ENCODE assay signal across 21 mouse cellular contexts in genomic region chr1:110400051-110400450, GRCm38 (mm10).
A peak's percentile ranks its signal among the peaks of the same experiment; 100 is the strongest.
DNase-seq lines count a peak whose midpoint lies in the region; ATAC-seq and TF ChIP-seq lines count a peak whose summit lies in the region.
"Had no signal": no experiment of that assay in that cellular context is flagged by ENCODE, and none has a peak within 500 bp of the region (broad histone marks: within the 10 kb centered on the region; RNA-seq: fewer than 3 reads in every experiment).

No protein-coding gene starts in this region.

- no peak for TF ChIP-seq CTCF in forebrain, postnatal 0 days (IDR thresholded peaks at IDR 0.05; ENCODE audit: low read depth)
- no peak for TF ChIP-seq CTCF in lung, embryonic 14.5 days (IDR thresholded peaks at IDR 0.05; ENCODE audit: low read depth)
- no peak for TF ChIP-seq CTCF in lung, adult 2 months (IDR thresholded peaks at IDR 0.05; ENCODE audit: insufficient read depth, low read length)

- H3K4me3 ChIP-seq in forebrain, postnatal 0 days (ENCODE audit: low read depth, low read length), result no peak overlapping the region
- no peak overlapping the region for H3K4me3 ChIP-seq in forebrain, embryonic 11.5 days (ENCODE audit: low read depth, low read length)
- no peak overlapping the region for H3K4me3 ChIP-seq in lung, embryonic 14.5 days (ENCODE audit: low read depth, low read length)
- no peak overlapping the region for H3K4me3 ChIP-seq in lung, adult 2 months (replicated peaks; ENCODE audit: extremely low read depth, low read depth, low read length)
- H3K4me3 ChIP-seq: hindbrain, embryonic 12.5 days; liver, embryonic 15.5 days; stomach, embryonic 15.5 days had no signal

- 57% methylated on average over 2 of the region's 2 CpGs for WGBS in forebrain, postnatal 0 days
- WGBS in forebrain, embryonic 11.5 days, result 88% methylated on average over 2 of the region's 2 CpGs
- WGBS in lung, embryonic 14.5 days, result 75% methylated on average over 2 of the region's 2 CpGs
- 60% methylated on average over 2 of the region's 2 CpGs for WGBS in lung, adult 2 months

- DNase-seq in cerebellum, postnatal 14 days, result peak; percentile 88 to 89
- no peak for DNase-seq in cerebellum, adult 9-10 months
- peak; percentile 31 for DNase-seq in forebrain, postnatal 0 days
- no peak for DNase-seq in forebrain, embryonic 11.5 days (ENCODE audit: low spot score)
- DNase-seq in lung, embryonic 14.5 days, result peak; percentile 9
- DNase-seq in lung, adult 2 months, result no peak
- peak; percentile 27 for DNase-seq in brain, adult 2 months (ENCODE audit: low read depth, low spot score)
- DNase-seq in ovary, postnatal 14 days (ENCODE audit: low spot score), result no peak
- DNase-seq: kidney, adult 18-20 months; kidney, postnatal 4 days; liver; right cerebral cortex, postnatal 25 days; thymus, postnatal 25 days had no signal

- H3K27me3 ChIP-seq in forebrain, postnatal 0 days (ENCODE audit: insufficient read depth, low read length), result no peaks in the 10 kb centered on the region
- no peaks in the 10 kb centered on the region for H3K27me3 ChIP-seq in forebrain, embryonic 11.5 days (ENCODE audit: control insufficient read depth, insufficient read depth, low read length)
- no peaks in the 10 kb centered on the region for H3K27me3 ChIP-seq in lung, embryonic 14.5 days (ENCODE audit: insufficient read depth, low read length)
- H3K27me3 ChIP-seq: hindbrain, embryonic 12.5 days; liver, embryonic 15.5 days; stomach, embryonic 15.5 days had no signal

- no peaks in the 10 kb centered on the region for H3K36me3 ChIP-seq in forebrain, postnatal 0 days (ENCODE audit: insufficient read depth)
- H3K36me3 ChIP-seq in forebrain, embryonic 11.5 days (ENCODE audit: control insufficient read depth, insufficient read depth, low read length), result no peaks in the 10 kb centered on the region
- H3K36me3 ChIP-seq in lung, embryonic 14.5 days (ENCODE audit: insufficient read depth), result no peaks in the 10 kb centered on the region
- H3K36me3 ChIP-seq: hindbrain, embryonic 12.5 days; liver, embryonic 15.5 days; stomach, embryonic 15.5 days had no signal

- H3K9ac ChIP-seq in forebrain, postnatal 0 days, result no peak overlapping the region
- no peak overlapping the region for H3K9ac ChIP-seq in forebrain, embryonic 11.5 days (ENCODE audit: low read length)
- no peak overlapping the region for H3K9ac ChIP-seq in lung, embryonic 14.5 days
- H3K9ac ChIP-seq: hindbrain, embryonic 12.5 days; liver, embryonic 15.5 days; stomach, embryonic 15.5 days had no signal

- no peak for TF ChIP-seq POLR2A in lung, adult 2 months (IDR thresholded peaks at IDR 0.05; ENCODE audit: borderline replicate concordance, extremely low read depth, low read depth, low read length)

- no peak overlapping the region for H3K4me2 ChIP-seq in forebrain, postnatal 0 days (ENCODE audit: low read depth)
- no peak overlapping the region for H3K4me2 ChIP-seq in forebrain, embryonic 11.5 days (ENCODE audit: low read depth, low read length, severe bottlenecking)
- H3K4me2 ChIP-seq in lung, embryonic 14.5 days, result no peak overlapping the region
- H3K4me2 ChIP-seq: hindbrain, embryonic 12.5 days; liver, embryonic 15.5 days; stomach, embryonic 15.5 days had no signal

- no peaks in the 10 kb centered on the region for H3K9me3 ChIP-seq in forebrain, postnatal 0 days (ENCODE audit: low read length)
- H3K9me3 ChIP-seq in forebrain, embryonic 11.5 days (ENCODE audit: control insufficient read depth, low read length), result no peaks in the 10 kb centered on the region
- H3K9me3 ChIP-seq in lung, embryonic 14.5 days (ENCODE audit: low read depth, low read length), result no peaks in the 10 kb centered on the region
- H3K9me3 ChIP-seq: hindbrain, embryonic 12.5 days; liver, embryonic 15.5 days; stomach, embryonic 15.5 days had no signal

- H3K4me1 ChIP-seq in forebrain, postnatal 0 days (ENCODE audit: insufficient read depth), result no peaks in the 10 kb centered on the region
- no peaks in the 10 kb centered on the region for H3K4me1 ChIP-seq in forebrain, embryonic 11.5 days (replicated peaks; ENCODE audit: control insufficient read depth, insufficient read depth, low read length)
- no peaks in the 10 kb centered on the region for H3K4me1 ChIP-seq in lung, embryonic 14.5 days (ENCODE audit: insufficient read depth)
- no peaks in the 10 kb centered on the region for H3K4me1 ChIP-seq in lung, adult 2 months (ENCODE audit: control insufficient read depth, insufficient read depth, low read length)
- H3K4me1 ChIP-seq: hindbrain, embryonic 12.5 days; liver, embryonic 15.5 days; stomach, embryonic 15.5 days had no signal

- ATAC-seq in forebrain, postnatal 0 days, result no peak
- ATAC-seq in forebrain, embryonic 11.5 days (replicated peaks; ENCODE audit: low FRiP score), result no peak
- ATAC-seq in lung, embryonic 14.5 days (ENCODE audit: insufficient read depth), result no peak
- ATAC-seq: CD4-positive, CD25-positive, alpha-beta regulatory T cell, adult 4 months; inflammation-experienced regulatory T-cells, adult 6 months; lung, postnatal 0 days; midbrain, embryonic 16.5 days had no signal

- no peak overlapping the region for H3K27ac ChIP-seq in forebrain, postnatal 0 days (ENCODE audit: low read depth, low read length)
- H3K27ac ChIP-seq in forebrain, embryonic 11.5 days (ENCODE audit: low read depth, low read length), result no peak overlapping the region
- H3K27ac ChIP-seq in lung, embryonic 14.5 days (ENCODE audit: low read depth), result no peak overlapping the region
- H3K27ac ChIP-seq: hindbrain, embryonic 12.5 days; liver, embryonic 15.5 days; macrophage; stomach, embryonic 15.5 days had no signal

Comparison
In these comparisons a context has a peak if more than half of its experiments do, and no peak if none do; other contexts are left out.
1. DNase-seq: peak in cerebellum, postnatal 14 days (2 of 2), forebrain, postnatal 0 days (single experiment), lung, embryonic 14.5 days (single experiment) and brain, adult 2 months (single experiment); none in cerebellum, adult 9-10 months (single experiment), forebrain, embryonic 11.5 days (single experiment), lung, adult 2 months (single experiment) and ovary, postnatal 14 days (single experiment).